Mouse (Mus musculus) stomach, postnatal 0 days (tissue): Measurements from ENCODE around the gene Ube2o. TPM values are rescaled to one million over a fixed set of nuclear protein-coding genes. Genes with fewer than 3 reads are reported as not detected.

Source experiments
- ATAC-seq: fragments of 200-750 bp; cut with Nextera tagmentation; 2 replicates; pipeline ENCODE4 v1.8.0; 2017; ENCODE audit not compliant: low FRiP score, low TSS enrichment
- DNase-seq: peaks from one replicate; pipeline ENCODE4 v3.0.0-alpha.2; 2016; ENCODE audit warnings: low spot score
- H3K27ac ChIP-seq: fragments of 300-500 bp; sonication (generic); replicated peaks from 2 replicates; pipeline ENCODE4 v1.5.1; 2014; ENCODE audit warnings: mild to moderate bottlenecking, control low read depth
- H3K27me3 ChIP-seq: fragments of 300-500 bp; sonication (generic); 2 replicates; pipeline ENCODE4 v1.6.1; 2014; ENCODE audit warnings: low read length; ENCODE audit not compliant: control insufficient read depth, insufficient read depth
- H3K36me3 ChIP-seq: fragments of 300-500 bp; sonication (generic); 2 replicates; pipeline ENCODE4 v1.6.1; 2014; ENCODE audit warnings: low read length, mixed read lengths; ENCODE audit not compliant: control insufficient read depth, insufficient read depth
- H3K4me1 ChIP-seq: fragments of 300-500 bp; sonication (generic); replicated peaks from 2 replicates; pipeline ENCODE4 v1.6.1; 2014; ENCODE audit warnings: antibody characterized with exemption; ENCODE audit not compliant: control insufficient read depth, insufficient read depth
- H3K4me2 ChIP-seq: fragments of 300-500 bp; sonication (generic); replicated peaks from 2 replicates; pipeline ENCODE4 v1.6.1; 2014; ENCODE audit warnings: low read depth, mild to moderate bottlenecking, control low read depth, moderate library complexity
- H3K4me3 ChIP-seq: fragments of 300-500 bp; sonication (generic); 2 replicates; pipeline ENCODE4 v1.5.1; 2014; ENCODE audit warnings: low read depth, low read length, control low read depth
- H3K9ac ChIP-seq: fragments of 300-500 bp; sonication (generic); 2 replicates; pipeline ENCODE4 v1.6.1; 2014; ENCODE audit warnings: mild to moderate bottlenecking, low read length, control low read depth, mixed read lengths
- H3K9me3 ChIP-seq: fragments of 300-500 bp; sonication (generic); 2 replicates; pipeline ENCODE4 v1.6.1; 2016; ENCODE audit warnings: low read length; ENCODE audit not compliant: control insufficient read depth
- CTCF ChIP-seq: IDR thresholded peaks from 2 replicates; pipeline ENCODE4 v1.5.1; 2016; ENCODE audit warnings: antibody characterized with exemption, low read depth, mild to moderate bottlenecking, moderate library complexity
- EP300 ChIP-seq: optimal IDR thresholded peaks from 2 replicates; pipeline ENCODE3; 2016; ENCODE audit warnings: antibody characterized with exemption
- WGBS: fragments of 180-500 bp; shearing (Covaris S2); extraction: QIAGEN DNeasy Blood & Tissue Kit; methylation state at CpG from one replicate; pipeline ENCODE4 v1.1.7; 2014; 5-methylcytosine and 5-hydroxymethylcytosine counted together
- polyA plus RNA-seq: library from polyadenylated mRNA; unstranded; fragments of >200 nt; fragmentation: Nextera tagmentation; extraction: Ambion mirVana; gene quantifications from 2 replicates; pipeline ENCODE4 v1.2.1, GENCODE M21; 2015

The Ube2o gene
- polyA plus RNA-seq, 1 experiment from 2014 or later, result 4.7 TPM

DNA sequence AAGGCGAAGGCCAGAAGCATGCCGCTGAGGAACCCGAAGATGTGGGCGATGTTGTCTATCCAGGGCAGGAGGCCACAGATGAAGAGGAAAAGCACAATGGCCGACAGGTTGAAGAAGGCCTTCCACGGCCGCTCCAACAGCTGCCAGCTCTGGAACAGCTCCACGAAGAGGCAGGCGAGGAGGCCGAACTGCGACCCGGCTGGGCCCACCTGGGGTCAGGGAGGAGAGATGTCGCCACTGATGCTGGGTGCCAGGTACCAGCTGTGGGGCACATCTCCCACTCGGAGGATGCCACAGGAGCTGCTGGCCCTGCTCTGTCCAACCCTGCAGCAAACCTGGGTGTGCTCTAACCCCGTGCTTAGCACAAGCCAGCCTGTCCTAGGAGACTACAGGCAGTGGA is 18.0 kb upstream of the Ube2o start:
- peaks cover 3% of the 10 kb centered on the region; the same call in 1 of the 2 replicates for H3K36me3 ChIP-seq

GRCm38 (mm10) chr11:116598193-116598592 is 16.9 kb upstream of the Ube2o start:
- 92% methylated on average over 8 of the region's 8 CpGs for WGBS
- no peak overlapping the region for H3K4me2 ChIP-seq
- H3K4me3 ChIP-seq, result no peak overlapping the region
- H3K27me3 ChIP-seq, result no peaks in the 10 kb centered on the region
- H3K9ac ChIP-seq, result no peak overlapping the region
- peaks cover 3% of the 10 kb centered on the region; the same call in 1 of the 2 replicates for H3K36me3 ChIP-seq
- no peaks in the 10 kb centered on the region for H3K4me1 ChIP-seq
- no peak overlapping the region for H3K27ac ChIP-seq
- ATAC-seq, result no peak
- DNase-seq, result no peak
- TF ChIP-seq EP300 (no peak), CTCF (no peak)
- H3K9me3 ChIP-seq, result no peaks in the 10 kb centered on the region

More for the DNA sequence above, 18.0 kb upstream of the Ube2o start:
- Histone ChIP-seq H3K27ac (no peak overlapping the region), H3K9ac (no peak overlapping the region), H3K27me3 (no peaks in the 10 kb centered on the region), H3K4me1 (no peaks in the 10 kb centered on the region), H3K4me3 (no peak overlapping the region), H3K4me2 (no peak overlapping the region), H3K9me3 (no peaks in the 10 kb centered on the region)
- TF ChIP-seq CTCF (no peak), EP300 (no peak)
- DNase-seq (no peak), ATAC-seq (no peak)
- WGBS, result 89% methylated on average over 15 of the region's 15 CpGs

DNA sequence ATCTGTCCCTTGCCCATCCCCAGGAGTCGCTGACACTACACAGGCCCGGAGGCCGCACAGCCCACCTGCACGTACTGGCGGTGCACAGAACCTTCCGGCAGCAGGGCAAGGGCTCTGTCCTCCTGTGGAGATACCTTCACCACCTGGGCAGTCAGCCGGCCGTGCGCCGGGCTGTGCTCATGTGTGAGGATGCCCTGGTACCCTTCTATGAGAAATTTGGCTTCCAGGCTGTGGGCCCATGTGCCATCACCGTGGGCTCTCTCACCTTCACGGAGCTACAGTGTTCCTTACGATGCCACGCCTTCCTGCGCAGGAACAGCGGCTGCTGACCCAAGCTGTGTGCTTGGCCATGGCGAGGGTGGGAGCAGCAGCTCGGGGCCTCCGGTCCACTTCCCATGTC is 15.5 kb upstream of the Ube2o start:
- DNase-seq (no peak), ATAC-seq (no peak)
- Histone ChIP-seq H3K4me3 (no peak overlapping the region), H3K4me1 (no peaks in the 10 kb centered on the region), H3K27me3 (no peaks in the 10 kb centered on the region), H3K9me3 (no peaks in the 10 kb centered on the region), H3K9ac (no peak overlapping the region), H3K4me2 (no peak overlapping the region), H3K27ac (no peak overlapping the region), H3K36me3 (no peaks in the 10 kb centered on the region; the same call in 1 of the 2 replicates)
- 85% methylated on average over 19 of the region's 19 CpGs for WGBS
- TF ChIP-seq EP300 (no peak), CTCF (no peak)

GRCm38 (mm10) chr11:116593345-116593744 is 12.1 kb upstream of the Ube2o start:
- no peaks in the 10 kb centered on the region for H3K36me3 ChIP-seq
- H3K4me2 ChIP-seq, result no peak overlapping the region
- no peak for ATAC-seq
- no peak overlapping the region for H3K9ac ChIP-seq
- no peaks in the 10 kb centered on the region for H3K4me1 ChIP-seq
- H3K9me3 ChIP-seq, result no peaks in the 10 kb centered on the region
- TF ChIP-seq EP300 (no peak), CTCF (no peak)
- H3K4me3 ChIP-seq, result no peak overlapping the region
- 82% methylated on average over 4 of the region's 4 CpGs for WGBS
- no peaks in the 10 kb centered on the region for H3K27me3 ChIP-seq
- DNase-seq, result no peak
- H3K27ac ChIP-seq, result no peak overlapping the region

GRCm38 (mm10) chr11:116592428-116592827 is 11.2 kb upstream of the Ube2o start:
- Histone ChIP-seq H3K27ac (no peak overlapping the region), H3K36me3 (no peaks in the 10 kb centered on the region), H3K9ac (no peak overlapping the region), H3K4me1 (no peaks in the 10 kb centered on the region), H3K4me2 (no peak overlapping the region), H3K4me3 (no peak overlapping the region), H3K9me3 (no peaks in the 10 kb centered on the region), H3K27me3 (no peaks in the 10 kb centered on the region)
- peak; percentile 100 for TF ChIP-seq CTCF
- TF ChIP-seq EP300, result no peak
- DNase-seq, result peak; percentile 95
- ATAC-seq, result peak; percentile 78

- H3K9ac ChIP-seq, result no peak overlapping the region
- no peaks in the 10 kb centered on the region for H3K9me3 ChIP-seq
- H3K4me2 ChIP-seq, result no peak overlapping the region
- WGBS, result 83% methylated on average over 4 of the region's 4 CpGs
- no peak for TF ChIP-seq EP300
- TF ChIP-seq CTCF, result no peak
- ATAC-seq (no peak), DNase-seq (no peak)
- no peak overlapping the region for H3K27ac ChIP-seq
- no peaks in the 10 kb centered on the region for H3K4me1 ChIP-seq
- no peak overlapping the region for H3K4me3 ChIP-seq
- H3K36me3 ChIP-seq, result no peaks in the 10 kb centered on the region
- no peaks in the 10 kb centered on the region for H3K27me3 ChIP-seq
Measured at GRCm38 (mm10) chr11:116591621-116592020, 10.4 kb upstream of the Ube2o start.
